Mouse (Mus musculus) fat pad, adult 2 months (tissue): Measurements from ENCODE around the gene Cacng4.

ENCODE experiments used
- DNase-seq: peaks from one replicate; pipeline ENCODE4 v3.0.0-alpha.2; 2011; ENCODE audit warnings: low read depth, low spot score; ENCODE audit errors: extremely low read depth

The Cacng4 gene

DNA sequence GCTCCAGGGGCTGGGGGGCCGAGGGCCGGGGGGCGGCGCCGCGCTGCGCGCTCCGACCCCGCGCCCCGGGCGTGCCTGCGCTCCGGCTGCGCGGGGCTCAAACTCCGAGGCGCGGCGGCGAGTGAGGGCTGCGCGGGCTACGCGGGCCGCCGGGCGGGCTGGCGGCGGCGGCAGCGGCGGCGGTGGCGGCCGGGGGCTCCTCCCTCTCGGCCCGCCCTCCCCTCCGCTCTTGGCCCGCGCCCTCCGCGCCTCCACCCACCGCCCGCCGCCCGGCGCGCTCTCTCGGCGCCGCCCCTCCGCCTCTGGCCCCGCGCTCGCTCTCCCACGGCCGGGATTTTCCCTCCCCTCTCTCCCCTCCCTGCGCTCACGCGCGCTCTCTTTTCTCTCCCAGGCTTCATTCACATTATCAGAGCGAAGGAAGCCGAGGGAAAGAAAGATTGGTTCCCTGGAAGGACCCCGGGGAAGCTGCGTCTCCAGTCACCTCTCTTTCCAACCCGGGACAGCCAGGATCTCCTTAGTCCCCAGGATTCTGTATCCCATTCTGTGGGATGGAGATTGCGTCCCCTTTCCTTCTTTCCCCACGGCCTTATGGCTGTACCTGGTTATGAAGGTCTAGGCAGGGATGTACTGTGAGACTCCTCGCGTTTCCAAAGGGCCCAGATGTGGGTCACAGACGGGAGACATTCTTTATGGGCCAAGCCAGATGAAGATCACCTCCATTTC lies at the start of gene Cacng4:
Gene Cacng4 (minus strand): TSS at position 11 of the 723 bp plus-strand sequence.
- DNase-seq: no peak

DNA sequence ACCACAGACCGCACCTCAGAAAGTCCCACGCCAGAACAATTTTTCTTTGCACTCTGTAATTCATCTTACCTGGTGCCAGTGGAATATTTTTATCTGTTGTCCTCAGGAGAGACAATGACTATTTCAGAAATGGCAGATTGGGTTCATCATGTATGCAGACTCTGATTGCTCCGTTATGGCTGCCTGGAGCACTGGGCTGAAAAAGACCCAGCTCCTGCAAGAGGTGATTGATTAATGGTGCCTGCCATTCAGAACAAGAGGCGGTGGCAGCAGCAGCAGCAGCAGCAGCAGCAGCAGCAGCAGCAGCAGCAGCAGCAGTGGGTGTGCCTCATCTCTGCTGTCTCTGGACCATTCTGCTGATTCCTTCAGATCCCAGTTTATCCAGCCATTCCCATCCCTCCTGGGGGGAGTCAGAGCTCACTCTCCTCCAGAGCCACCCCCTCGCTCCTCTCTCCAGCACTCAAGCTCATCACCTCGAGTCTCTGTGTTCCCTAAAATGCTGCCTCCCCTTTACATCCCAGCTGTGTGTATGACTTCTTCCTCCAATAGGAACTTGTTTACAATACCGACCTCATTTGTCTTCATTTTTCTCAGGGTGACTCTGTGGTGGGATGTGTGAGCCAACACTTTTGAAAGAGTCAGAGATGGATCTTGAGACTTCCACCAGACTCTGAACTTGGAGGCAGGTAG lies 39.1 kb upstream of the Cacng4 start:
- no peak for DNase-seq

DNA sequence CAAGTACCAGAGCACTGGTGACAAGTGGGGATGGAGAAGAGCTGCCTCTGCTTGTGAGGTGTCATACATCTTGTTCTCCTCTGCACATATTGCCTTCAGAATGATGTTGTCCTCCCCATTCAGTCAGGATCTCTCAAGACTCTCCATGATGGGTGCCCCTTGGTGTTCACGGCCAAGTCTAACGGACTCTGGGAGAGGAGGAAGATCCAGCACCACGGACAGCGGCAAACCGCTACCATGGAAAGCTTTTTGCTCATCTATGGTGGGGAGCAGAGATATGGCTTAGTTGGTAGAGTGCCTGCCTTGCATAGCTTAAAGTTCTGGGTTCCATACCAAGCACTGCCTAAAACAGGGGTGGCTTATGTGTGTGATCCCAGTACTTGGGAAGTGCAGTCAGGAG lies 22.8 kb upstream of the Cacng4 start:
- DNase-seq: no peak

DNA sequence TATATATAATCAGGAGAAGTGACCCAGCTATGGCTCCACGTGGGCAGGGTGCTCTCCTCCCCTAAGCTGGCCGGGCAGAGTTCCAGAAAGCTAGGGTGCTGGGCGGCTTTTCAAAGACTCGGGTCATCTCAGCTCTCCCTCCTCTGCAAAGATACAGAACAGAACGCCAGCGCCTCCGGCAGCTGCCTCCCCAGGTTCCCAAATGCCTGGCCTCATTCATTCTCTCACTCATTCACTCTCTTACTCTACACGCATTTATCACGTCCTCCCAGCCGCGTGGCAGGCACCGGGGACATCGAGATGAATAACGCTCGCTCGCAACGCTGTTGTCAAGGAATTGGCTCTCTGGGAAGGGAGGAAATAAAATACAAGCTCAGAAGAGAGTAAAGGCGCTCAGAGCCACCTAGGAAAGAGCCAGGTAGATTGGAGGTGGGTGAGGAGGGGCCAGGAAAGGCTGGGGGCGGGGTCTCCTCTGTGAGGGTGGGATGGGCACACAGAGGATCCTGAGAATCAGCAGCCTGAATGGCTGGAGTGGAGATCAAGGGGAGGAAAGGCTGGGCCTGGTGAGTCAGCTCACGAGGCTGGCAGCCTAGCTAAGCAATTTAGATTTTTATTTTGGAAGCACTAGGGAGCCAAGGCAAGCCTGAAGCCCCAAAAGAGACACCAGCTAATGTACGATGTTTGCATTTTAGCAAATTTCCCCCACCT lies 18.7 kb upstream of the Cacng4 start:
- DNase-seq: no peak

DNA sequence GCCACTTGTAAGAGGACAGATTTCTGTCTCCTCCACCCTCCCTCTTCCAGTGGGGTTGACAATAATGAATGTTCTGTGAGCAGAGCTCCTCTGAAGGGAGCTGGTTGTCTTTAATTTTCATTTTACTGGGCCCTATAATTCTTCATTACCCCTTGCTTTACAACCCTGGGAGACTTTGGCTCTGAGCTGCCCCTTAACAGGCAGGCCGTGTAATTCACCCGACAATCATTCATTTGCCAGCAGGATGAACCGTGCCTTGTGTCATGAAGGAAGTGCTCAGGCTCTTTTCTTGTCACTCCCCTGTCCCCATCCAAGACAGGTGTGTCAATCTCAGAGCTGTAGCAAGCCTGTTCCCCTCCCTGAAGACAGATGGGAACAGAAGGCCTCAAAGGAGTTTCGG lies 18.1 kb upstream of the Cacng4 start:
- DNase-seq: no peak

DNA sequence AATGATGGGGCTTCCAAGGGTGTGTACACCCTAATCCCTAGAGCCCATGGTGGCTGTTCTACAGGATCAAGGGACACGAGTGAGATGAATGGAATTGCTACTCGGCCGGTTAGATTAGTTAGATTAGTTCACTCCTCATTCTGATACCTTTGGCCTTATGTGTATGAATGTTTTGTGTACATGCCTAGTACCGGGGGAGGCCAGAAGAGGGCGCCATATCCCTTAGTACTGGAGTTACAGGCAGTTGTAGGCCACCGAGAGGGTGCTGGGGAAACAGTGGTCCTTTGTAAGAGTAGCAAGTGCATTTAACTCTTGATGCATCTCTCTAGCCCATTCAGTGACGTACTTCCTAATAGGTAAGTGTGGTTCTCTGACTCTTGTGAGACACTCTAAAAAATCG lies 14.2 kb upstream of the Cacng4 start:
- no peak for DNase-seq

DNA sequence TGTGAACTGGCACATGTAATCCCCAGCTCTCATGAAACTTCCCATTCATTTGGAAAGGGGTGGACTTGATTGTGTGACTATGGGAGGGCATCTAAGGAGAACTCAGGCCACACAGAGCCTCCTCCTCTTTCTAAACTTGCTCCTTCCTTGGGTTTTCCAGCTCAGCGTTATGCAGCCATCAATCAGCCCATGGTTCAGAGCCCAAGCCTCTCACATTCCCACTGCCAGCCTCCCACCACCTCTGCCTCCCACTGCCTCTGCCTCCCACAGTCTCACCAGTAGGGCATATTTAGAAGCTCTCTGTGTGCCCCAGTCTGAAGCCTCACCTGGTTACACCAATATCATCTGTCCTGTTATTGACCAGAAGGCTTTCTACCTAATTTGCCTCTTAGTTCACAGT lies 11.7 kb upstream of the Cacng4 start:
- DNase-seq: no peak

DNA sequence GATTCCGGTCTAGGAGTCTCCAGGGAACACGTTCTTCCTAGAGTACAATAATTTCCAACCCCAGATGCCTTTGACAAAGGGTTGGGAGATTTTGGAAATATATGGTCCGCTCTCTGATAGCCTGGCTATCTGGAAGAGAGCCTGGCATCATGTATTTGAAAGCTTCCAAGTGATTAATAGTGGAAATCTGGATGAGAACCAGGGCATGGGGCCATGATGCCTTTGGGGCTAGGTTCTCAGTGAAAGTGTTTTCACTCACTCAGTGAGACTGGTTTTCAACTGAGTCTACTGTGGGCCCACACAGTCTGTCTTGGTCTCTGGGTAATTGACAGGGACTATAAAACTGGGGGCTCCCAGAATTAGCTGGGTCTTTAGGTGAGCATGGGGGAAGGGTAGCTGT lies 7.6 kb upstream of the Cacng4 start:
- no peak for DNase-seq

DNA sequence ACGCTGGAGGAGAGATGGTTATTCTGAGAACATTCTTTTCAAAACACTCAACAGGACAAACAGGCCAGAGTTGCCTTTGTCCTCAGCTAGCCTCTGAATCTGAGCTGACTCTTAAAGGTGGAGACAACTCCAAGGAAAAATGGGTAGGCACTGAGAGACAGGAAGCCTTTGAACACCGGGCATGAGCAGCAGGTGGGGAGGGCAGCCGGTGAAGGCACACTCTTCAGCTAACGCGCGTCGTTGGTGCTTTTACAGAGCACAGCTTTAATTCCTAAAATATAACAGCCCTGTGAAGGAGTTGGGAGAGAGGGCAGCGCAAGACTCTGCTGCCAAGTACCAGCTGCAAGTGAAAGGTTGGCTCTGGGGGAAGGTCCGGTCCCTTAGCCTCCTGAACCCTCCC lies 5.0 kb upstream of the Cacng4 start:
- DNase-seq: no peak

DNA sequence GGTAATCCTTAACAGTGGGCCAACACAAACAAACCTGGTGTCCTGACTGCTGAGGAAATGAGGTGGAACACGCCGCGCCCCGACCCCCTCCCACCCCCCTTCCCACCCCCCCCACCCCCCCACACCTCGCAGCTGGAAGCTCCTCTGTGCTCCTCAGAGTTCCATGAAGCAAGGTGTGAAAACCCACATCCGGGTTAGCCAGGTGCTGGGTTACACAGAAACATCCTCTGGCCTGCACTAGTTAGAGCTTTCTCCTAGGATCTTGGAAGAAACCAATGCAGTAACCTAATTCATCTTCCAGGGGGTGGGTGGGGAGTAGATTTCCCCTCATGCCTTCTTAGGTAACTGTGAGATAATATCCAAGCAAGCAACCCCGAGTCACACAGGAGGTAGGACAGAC lies 2.0 kb upstream of the Cacng4 start:
- no peak for DNase-seq

DNA sequence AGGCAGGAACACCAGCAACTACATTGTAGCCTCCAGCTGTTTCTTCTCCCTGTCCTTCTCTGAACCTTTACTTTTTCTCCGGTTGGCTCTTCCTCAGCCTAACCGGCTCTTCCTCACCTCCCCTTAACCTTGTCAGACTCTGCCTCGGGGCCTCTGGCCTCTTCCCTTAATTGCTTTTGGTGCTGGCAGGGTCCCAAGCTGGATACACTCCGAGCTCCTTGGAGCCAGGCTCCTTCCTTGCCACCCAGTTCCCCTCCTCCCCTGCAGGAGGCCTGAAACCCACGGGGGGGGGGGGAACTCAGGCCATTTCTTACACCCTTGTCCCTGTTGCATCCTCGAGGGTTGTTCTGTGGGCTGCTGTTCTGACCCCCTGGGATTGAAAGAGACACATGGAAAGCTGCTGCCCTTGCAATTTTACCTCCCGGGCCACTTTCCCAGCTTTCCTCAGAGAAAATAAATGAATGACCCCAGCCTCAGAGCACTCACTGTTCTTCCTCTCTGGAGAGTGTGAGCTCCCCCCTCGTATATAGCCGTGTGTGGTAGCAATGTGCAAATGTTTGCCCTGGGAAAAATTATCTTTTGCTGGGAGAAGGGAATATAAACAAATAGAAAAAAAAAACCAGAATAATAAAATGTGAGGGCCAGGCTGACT lies 1.2 kb upstream of the Cacng4 start:
- DNase-seq: peak; percentile 16

DNA sequence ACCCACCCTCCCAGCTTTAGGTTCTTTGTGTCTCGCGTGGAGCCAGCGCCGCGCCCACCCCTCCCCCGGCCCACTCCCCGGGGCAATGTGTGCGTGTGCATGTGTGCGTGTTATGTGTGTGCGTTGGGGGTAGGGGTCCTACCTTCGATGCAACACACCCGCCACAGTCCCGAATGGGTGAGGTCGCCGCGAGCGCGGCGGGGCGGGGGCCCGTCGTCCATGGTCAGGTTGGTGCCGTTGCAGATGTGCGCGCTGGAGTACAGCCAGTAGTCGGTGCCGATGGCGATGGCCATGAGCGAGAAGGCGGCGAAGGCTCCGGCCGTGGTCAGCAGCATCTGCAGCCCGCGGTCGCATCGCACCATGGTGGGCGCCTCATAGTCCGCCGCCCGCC lies 259 bp downstream of the Cacng4 start:
- no peak for DNase-seq

DNA sequence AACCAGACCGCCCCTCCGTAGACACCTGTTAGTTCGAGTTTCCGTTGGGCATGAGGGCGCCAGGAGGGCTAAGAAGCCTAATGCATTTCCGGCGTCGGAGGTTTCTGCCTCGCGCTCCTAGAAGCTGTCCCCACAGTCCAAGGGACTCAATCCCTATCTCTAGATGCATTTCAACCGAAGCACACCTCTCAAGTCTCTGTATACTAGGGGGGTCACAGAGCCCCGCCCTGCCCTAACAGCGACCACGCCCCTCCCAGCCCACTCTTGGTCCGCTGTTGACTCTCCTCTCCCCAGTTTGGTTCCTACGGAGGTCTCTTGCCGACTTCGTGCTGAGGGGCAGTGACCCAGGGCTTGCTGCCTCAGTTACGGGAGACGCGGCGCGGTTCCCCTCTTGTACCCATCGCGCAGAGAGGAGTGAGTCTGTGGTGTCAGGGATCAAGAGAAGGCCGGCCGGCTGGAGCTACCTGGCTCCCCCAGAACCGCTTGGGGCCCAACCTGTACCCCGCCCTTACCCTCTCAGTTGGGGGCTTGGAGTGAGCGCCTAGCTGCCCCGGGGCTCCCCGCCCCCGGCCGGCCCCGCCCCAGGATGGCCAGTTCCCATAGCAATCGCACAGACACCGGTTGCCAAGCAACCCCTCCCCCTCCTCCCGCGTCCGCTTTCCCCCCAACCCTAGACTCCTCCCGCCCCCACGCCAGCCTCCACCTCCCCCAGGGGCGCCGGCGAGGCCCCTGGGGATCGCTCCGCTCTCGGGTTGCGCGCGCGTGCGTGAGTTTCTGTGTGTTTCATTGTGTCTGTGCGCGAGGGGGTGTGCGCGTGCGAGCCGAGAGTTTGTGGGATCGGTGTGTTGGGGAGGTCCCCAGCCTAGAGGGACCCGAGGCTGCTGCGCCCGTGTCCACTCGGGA lies 906 bp downstream of the Cacng4 start:
- no peak for DNase-seq

DNA sequence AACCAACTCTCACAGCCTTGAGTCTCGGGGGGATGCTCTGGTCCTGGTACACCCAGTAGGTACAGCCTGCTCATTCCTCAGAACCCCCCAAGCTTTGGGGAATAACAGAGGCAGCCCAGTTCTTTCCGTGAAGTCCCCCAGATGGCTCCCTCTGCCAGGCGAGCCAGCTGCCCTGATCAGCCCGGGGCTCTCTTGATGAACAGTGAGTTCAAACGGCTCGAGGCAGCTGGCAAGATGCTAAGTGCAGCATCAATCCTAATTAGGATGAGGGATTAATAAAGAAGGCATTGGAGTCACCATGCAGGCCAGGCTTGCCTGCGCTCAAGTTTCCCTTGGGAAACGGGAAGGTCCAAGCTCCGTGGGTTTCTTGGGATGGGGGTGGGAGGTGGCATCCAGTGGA lies 2.2 kb downstream of the Cacng4 start:
- no peak for DNase-seq

DNA sequence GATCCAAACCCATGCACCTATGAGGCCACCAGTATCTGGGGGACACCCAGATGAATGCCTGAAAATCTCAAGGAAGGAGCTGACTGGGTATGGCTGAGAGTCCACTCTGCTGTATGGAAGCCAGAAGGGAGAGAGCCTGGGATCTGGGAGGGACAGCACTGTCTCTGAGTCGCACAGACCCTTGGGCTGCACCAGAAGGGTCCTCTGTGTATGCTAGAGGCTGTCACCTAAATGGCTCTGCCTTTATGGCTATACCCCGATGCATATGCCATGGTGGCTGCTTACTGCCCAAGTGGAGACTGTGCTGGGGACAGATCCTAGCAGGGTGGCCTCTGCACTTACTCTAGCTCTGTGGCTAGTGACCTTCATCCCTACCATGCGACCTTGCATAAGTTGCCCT lies 8.6 kb downstream of the Cacng4 start:
- no peak for DNase-seq

DNA sequence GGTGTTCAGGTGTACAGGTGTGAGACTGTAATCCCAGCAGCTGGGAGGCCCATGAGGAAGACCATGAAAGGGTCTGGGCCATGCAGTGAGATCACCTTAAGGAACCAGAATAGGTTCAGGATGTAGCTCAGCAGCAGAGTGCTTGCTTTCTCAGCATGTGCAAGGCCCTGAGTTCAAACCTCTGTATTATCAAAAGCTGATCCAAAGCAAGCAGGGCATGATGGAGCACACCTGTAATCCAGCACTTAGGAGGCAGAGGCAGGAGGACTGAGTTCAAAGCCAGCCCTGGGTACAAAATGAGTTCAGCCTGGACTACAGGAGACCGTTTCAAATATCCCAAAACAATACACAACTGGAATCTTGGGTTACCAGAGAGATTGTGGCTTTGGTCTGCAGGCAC lies 9.1 kb downstream of the Cacng4 start:
- DNase-seq: no peak

DNA sequence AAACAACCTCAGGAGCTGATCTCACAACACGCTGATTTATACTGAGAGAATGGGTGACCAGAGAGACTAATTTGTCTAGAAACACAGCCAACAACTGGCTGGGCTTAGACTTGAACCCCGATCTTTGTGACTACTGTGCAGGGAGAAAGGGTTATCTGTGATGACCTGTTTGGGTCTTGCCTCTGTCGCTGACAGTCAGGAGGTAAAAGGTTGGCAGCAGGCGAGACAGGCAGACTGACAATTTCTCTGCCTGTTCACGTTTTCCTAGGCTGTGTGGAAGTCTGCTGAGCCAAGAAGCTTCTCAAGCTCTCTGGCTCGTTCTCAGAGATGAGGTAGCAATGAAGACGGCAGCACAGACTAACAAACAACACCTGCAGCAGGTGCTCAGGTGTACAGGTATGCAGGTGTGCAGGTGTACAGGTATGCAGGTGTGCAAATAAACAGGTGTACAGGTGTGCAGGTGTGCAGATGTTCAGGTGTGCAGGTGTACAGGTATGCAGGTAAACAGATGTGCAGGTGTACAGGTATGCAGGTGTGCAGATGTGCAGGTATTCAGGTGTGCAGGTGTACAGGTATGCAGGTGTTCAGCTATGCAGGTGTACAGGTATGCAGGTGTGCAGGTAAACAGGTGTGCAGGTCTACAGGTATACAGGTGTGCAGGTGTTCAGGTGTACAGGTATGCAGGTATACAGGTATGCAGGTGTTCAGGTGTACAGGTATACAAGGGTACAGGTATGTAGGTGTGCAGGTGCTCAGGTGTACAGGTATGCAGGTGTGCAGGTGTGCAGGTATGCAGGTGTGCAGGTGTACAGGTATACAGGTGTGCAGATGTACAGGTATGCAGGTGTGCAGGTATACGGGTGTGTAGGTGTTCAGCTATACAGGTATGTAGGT lies 10.2 kb downstream of the Cacng4 start:
- no peak for DNase-seq

DNA sequence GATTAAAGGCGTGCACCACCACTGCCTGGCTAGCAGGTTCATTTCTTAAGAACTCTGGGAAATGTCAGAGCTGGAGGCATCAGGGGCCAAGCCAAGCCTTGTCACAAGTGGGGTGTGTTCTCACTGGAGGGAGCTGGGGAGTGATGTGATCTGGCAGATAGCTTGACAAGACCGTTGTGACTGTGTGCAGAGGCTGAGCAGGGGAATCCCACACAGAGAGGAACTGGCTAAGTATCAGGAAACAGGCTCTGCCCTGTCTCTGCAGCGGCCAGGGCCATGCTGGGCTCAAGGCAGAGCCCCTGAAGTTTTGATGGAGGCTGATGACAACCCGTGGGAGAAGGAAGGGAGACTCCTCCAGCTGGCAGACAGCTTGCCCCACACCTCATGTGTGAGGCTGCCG lies 11.8 kb downstream of the Cacng4 start:
- DNase-seq: no peak

DNA sequence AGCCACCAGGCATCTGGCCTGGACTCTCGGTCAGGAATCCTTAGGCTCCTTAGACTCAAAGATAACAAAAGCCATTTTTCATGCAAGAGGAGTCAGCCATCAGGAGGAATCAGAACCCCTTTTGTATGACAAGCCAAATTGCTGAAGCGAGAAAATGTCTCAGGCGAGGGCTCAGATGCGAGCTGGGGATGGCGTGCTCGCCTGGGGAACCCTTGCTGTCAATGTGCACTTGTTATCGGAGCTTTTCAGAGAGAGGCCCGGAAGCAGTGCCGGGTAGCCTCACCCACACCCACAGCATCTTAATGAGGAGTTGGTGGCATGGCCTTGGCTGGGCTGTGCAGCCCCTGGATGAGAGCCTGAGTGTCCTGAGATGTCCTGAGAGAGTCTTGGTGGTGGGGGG lies 15.5 kb downstream of the Cacng4 start:
- DNase-seq: no peak

DNA sequence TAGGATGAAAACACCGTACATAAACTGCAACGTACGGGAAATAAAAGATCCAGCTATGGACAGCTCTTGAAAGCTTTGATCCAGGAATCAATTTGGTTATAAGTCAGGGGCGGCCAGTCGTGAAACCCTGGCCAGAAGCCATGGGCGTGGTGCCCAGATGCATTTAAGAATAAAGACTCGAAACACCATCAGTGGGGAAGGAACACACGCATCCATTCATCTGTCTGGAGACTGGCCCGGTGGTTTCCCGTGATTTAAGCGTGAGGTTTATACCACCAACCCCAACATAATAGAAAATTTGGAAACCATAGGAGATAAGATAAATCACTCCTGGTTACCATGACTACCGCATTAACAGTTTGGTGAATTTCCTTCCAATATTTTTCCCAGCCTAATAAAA lies 16.9 kb downstream of the Cacng4 start:
- no peak for DNase-seq
